Mouse (Mus musculus): ENCODE measurements around the gene Utrn. TPM values are rescaled to one million over a fixed set of nuclear protein-coding genes. Genes with fewer than 3 reads are reported as not detected.
A peak's percentile ranks its signal among the peaks of the same experiment; 100 is the strongest.

Gene Utrn
- polyA plus RNA-seq, 1 experiment from 2014 or later: 25.6 TPM

GRCm38 (mm10) chr10:12722111-12722510 is 147.1 kb downstream of the Utrn start:
- peaks cover 26% of the 10 kb centered on the region for H3K4me1 ChIP-seq (replicated peaks)
- H3K27me3 ChIP-seq: no peaks in the 10 kb centered on the region
- no peak for ATAC-seq (ENCODE audit: low FRiP score, low read depth)
- no peak overlapping the region for H3K4me3 ChIP-seq
- no peak overlapping the region for H3K9ac ChIP-seq
- H3K4me2 ChIP-seq: no peak overlapping the region
- WGBS: 87% methylated on average over 2 of the region's 2 CpGs
- H3K36me3 ChIP-seq: no peaks in the 10 kb centered on the region
- no peaks in the 10 kb centered on the region for H3K9me3 ChIP-seq
- H3K27ac ChIP-seq (replicated peaks): no peak overlapping the region

GRCm38 (mm10) chr10:12718386-12718785 is 150.8 kb downstream of the Utrn start:
- H3K27ac ChIP-seq (replicated peaks): no peak overlapping the region
- no peak for ATAC-seq (ENCODE audit: low FRiP score, low read depth)
- no peaks in the 10 kb centered on the region for H3K27me3 ChIP-seq
- no peaks in the 10 kb centered on the region for H3K36me3 ChIP-seq
- H3K9ac ChIP-seq: no peak overlapping the region
- no peaks in the 10 kb centered on the region for H3K9me3 ChIP-seq
- H3K4me1 ChIP-seq (replicated peaks): no peaks in the 10 kb centered on the region
- H3K4me3 ChIP-seq: no peak overlapping the region
- WGBS: 90% methylated on average over 8 of the region's 8 CpGs
- H3K4me2 ChIP-seq: no peak overlapping the region

- no peaks in the 10 kb centered on the region for H3K36me3 ChIP-seq
- H3K27me3 ChIP-seq: no peaks in the 10 kb centered on the region
- no peak overlapping the region for H3K4me2 ChIP-seq
- no peak overlapping the region for H3K27ac ChIP-seq (replicated peaks)
- no peak overlapping the region for H3K4me3 ChIP-seq
- WGBS: 93% methylated on average over 3 of the region's 3 CpGs
- no peak overlapping the region for H3K9ac ChIP-seq
- no peaks in the 10 kb centered on the region for H3K9me3 ChIP-seq
- no peak for ATAC-seq (ENCODE audit: low FRiP score, low read depth)
- H3K4me1 ChIP-seq (replicated peaks): no peaks in the 10 kb centered on the region
Observed at GRCm38 (mm10) chr10:12717381-12717780, 151.8 kb downstream of the Utrn start.

- Histone ChIP-seq H3K9me3 (no peaks in the 10 kb centered on the region), H3K9ac (no peak overlapping the region), H3K4me2 (no peak overlapping the region), H3K27me3 (no peaks in the 10 kb centered on the region), H3K36me3 (no peaks in the 10 kb centered on the region), H3K4me1 (replicated peaks) (no peaks in the 10 kb centered on the region), H3K27ac (replicated peaks) (no peak overlapping the region), H3K4me3 (no peak overlapping the region)
- WGBS: 86% methylated on average over 5 of the region's 5 CpGs
- ATAC-seq (ENCODE audit: low FRiP score, low read depth): no peak
Observed at GRCm38 (mm10) chr10:12716657-12717327, 152.4 kb downstream of the Utrn start.

GRCm38 (mm10) chr10:12713236-12713855 is 155.8 kb downstream of the Utrn start:
- H3K9ac ChIP-seq: no peak overlapping the region
- 93% methylated on average over 14 of the region's 14 CpGs for WGBS
- no peaks in the 10 kb centered on the region for H3K9me3 ChIP-seq
- no peaks in the 10 kb centered on the region for H3K36me3 ChIP-seq
- no peaks in the 10 kb centered on the region for H3K27me3 ChIP-seq
- no peaks in the 10 kb centered on the region for H3K4me1 ChIP-seq (replicated peaks)
- H3K4me2 ChIP-seq: no peak overlapping the region
- ATAC-seq (ENCODE audit: low FRiP score, low read depth): no peak
- no peak overlapping the region for H3K4me3 ChIP-seq
- H3K27ac ChIP-seq (replicated peaks): no peak overlapping the region

GRCm38 (mm10) chr10:12711332-12711831 is 157.8 kb downstream of the Utrn start:
- Histone ChIP-seq H3K9me3 (no peaks in the 10 kb centered on the region), H3K4me3 (no peak overlapping the region), H3K4me2 (no peak overlapping the region), H3K27ac (replicated peaks) (no peak overlapping the region), H3K27me3 (no peaks in the 10 kb centered on the region), H3K9ac (no peak overlapping the region), H3K4me1 (replicated peaks) (no peaks in the 10 kb centered on the region), H3K36me3 (no peaks in the 10 kb centered on the region)
- WGBS: 47% methylated on average over 11 of the region's 11 CpGs
- no peak for ATAC-seq (ENCODE audit: low FRiP score, low read depth)

- WGBS: 93% methylated on average over 2 of the region's 2 CpGs
- H3K9ac ChIP-seq: no peak overlapping the region
- H3K4me1 ChIP-seq (replicated peaks): no peaks in the 10 kb centered on the region
- H3K27ac ChIP-seq (replicated peaks): no peak overlapping the region
- 0 out of 2 replicates have a peak, but pooled peaks have one; percentile 30 for ATAC-seq (ENCODE audit: low FRiP score, low read depth)
- no peak overlapping the region for H3K4me3 ChIP-seq
- H3K4me2 ChIP-seq: no peak overlapping the region
- no peaks in the 10 kb centered on the region for H3K9me3 ChIP-seq
- no peaks in the 10 kb centered on the region for H3K27me3 ChIP-seq
- H3K36me3 ChIP-seq: no peaks in the 10 kb centered on the region
Observed at GRCm38 (mm10) chr10:12706516-12706915, 162.6 kb downstream of the Utrn start.

GRCm38 (mm10) chr10:12705990-12706389 is 163.2 kb downstream of the Utrn start:
- H3K27ac ChIP-seq (replicated peaks): no peak overlapping the region
- H3K4me3 ChIP-seq: no peak overlapping the region
- WGBS: 84% methylated on average over 1 of the region's 1 CpGs
- H3K27me3 ChIP-seq: no peaks in the 10 kb centered on the region
- no peaks in the 10 kb centered on the region for H3K9me3 ChIP-seq
- no peaks in the 10 kb centered on the region for H3K36me3 ChIP-seq
- no peak overlapping the region for H3K9ac ChIP-seq
- ATAC-seq (ENCODE audit: low FRiP score, low read depth): no peak
- H3K4me1 ChIP-seq (replicated peaks): no peaks in the 10 kb centered on the region
- no peak overlapping the region for H3K4me2 ChIP-seq

GRCm38 (mm10) chr10:12704290-12704689 is 164.9 kb downstream of the Utrn start:
- ATAC-seq (ENCODE audit: low FRiP score, low read depth): no peak
- Histone ChIP-seq H3K9ac (no peak overlapping the region), H3K4me2 (no peak overlapping the region), H3K36me3 (no peaks in the 10 kb centered on the region), H3K9me3 (no peaks in the 10 kb centered on the region), H3K4me3 (no peak overlapping the region), H3K4me1 (replicated peaks) (no peaks in the 10 kb centered on the region), H3K27ac (replicated peaks) (no peak overlapping the region), H3K27me3 (no peaks in the 10 kb centered on the region)
- WGBS: 38% methylated on average over 1 of the region's 1 CpGs

GRCm38 (mm10) chr10:12703526-12703925 is 165.6 kb downstream of the Utrn start:
- ATAC-seq (ENCODE audit: low FRiP score, low read depth): no peak
- 74% methylated on average over 3 of the region's 3 CpGs for WGBS
- H3K4me3 ChIP-seq: no peak overlapping the region
- no peaks in the 10 kb centered on the region for H3K4me1 ChIP-seq (replicated peaks)
- no peak overlapping the region for H3K9ac ChIP-seq
- H3K36me3 ChIP-seq: no peaks in the 10 kb centered on the region
- no peak overlapping the region for H3K4me2 ChIP-seq
- no peaks in the 10 kb centered on the region for H3K9me3 ChIP-seq
- no peak overlapping the region for H3K27ac ChIP-seq (replicated peaks)
- no peaks in the 10 kb centered on the region for H3K27me3 ChIP-seq

GRCm38 (mm10) chr10:12702140-12702539 is 167.0 kb downstream of the Utrn start:
- no peak overlapping the region for H3K4me3 ChIP-seq
- no peaks in the 10 kb centered on the region for H3K9me3 ChIP-seq
- 90% methylated on average over 4 of the region's 4 CpGs for whole genome bisulfite sequencing
- H3K27me3 ChIP-seq: no peaks in the 10 kb centered on the region
- no peak overlapping the region for H3K9ac ChIP-seq
- no peak overlapping the region for H3K4me2 ChIP-seq
- no peak overlapping the region for H3K27ac ChIP-seq (replicated peaks)
- H3K36me3 ChIP-seq: no peaks in the 10 kb centered on the region
- no peak for ATAC-seq (ENCODE audit: low FRiP score, low read depth)
- H3K4me1 ChIP-seq (replicated peaks): no peaks in the 10 kb centered on the region

- no peaks in the 10 kb centered on the region for H3K9me3 ChIP-seq
- no peak overlapping the region for H3K4me3 ChIP-seq
- no peak overlapping the region for H3K27ac ChIP-seq (replicated peaks)
- no peak for ATAC-seq (ENCODE audit: low FRiP score, low read depth)
- no peaks in the 10 kb centered on the region for H3K27me3 ChIP-seq
- H3K9ac ChIP-seq: no peak overlapping the region
- no peaks in the 10 kb centered on the region for H3K4me1 ChIP-seq (replicated peaks)
- no peaks in the 10 kb centered on the region for H3K36me3 ChIP-seq
- WGBS: 84% methylated on average over 7 of the region's 7 CpGs
- no peak overlapping the region for H3K4me2 ChIP-seq
Observed at GRCm38 (mm10) chr10:12701694-12702093, 167.5 kb downstream of the Utrn start.

Measured in hindbrain, embryonic 15.5 days (tissue).